Mouse (Mus musculus) lung, postnatal 10 days (tissue): Measurements from ENCODE around the gene Serp1.
"Not testable (repeated sequence)": the region's sequence is repeated elsewhere in the genome, so short reads cannot be mapped to it uniquely, and the experiment has no call there.

Experiments
- DNase-seq: peaks from one replicate; pipeline ENCODE4 v3.0.0; 2021

Serp1 gene

GRCm38 (mm10) chr3:58504676-58505075 is 21.0 kb downstream of the Serp1 start:
- no peak for DNase-seq

- DNase-seq, result no peak
Measured at GRCm38 (mm10) chr3:58503720-58504333, 21.9 kb downstream of the Serp1 start.

GRCm38 (mm10) chr3:58501961-58502360 is 23.7 kb downstream of the Serp1 start:
- no peak for DNase-seq

- no peak for DNase-seq
Measured at GRCm38 (mm10) chr3:58493621-58494020, 32.1 kb downstream of the Serp1 start.

GRCm38 (mm10) chr3:58490787-58491186 is 34.9 kb downstream of the Serp1 start:
- peak; percentile 53 for DNase-seq

- no peak for DNase-seq
Measured at GRCm38 (mm10) chr3:58487999-58488775, 37.5 kb downstream of the Serp1 start.

- no peak for DNase-seq
Measured at GRCm38 (mm10) chr3:58487121-58487520, 38.6 kb downstream of the Serp1 start.

- no peak for DNase-seq
Measured at GRCm38 (mm10) chr3:58485883-58486282, 39.8 kb downstream of the Serp1 start.

- no peak for DNase-seq
Measured at GRCm38 (mm10) chr3:58478755-58479455, 46.8 kb downstream of the Serp1 start.

GRCm38 (mm10) chr3:58475298-58475697 is 50.4 kb downstream of the Serp1 start:
- not testable (repeated sequence) for DNase-seq
